Mouse (Mus musculus) lung, postnatal 0 days (tissue): Measurements from ENCODE around the gene Gm20662. TPM values are rescaled to one million over a fixed set of nuclear protein-coding genes. Genes with fewer than 3 reads are reported as not detected.
A peak's percentile ranks its signal among the peaks of the same experiment; 100 is the strongest.

Experiments used
- ATAC-seq: fragments of 200-750 bp; cut with Nextera tagmentation; 2 replicates; pipeline ENCODE4 v1.8.0; 2017; ENCODE audit warnings: moderate library complexity
- DNase-seq: peaks from one replicate; pipeline ENCODE4 v3.0.0-alpha.2; 2016; ENCODE audit warnings: low spot score
- H3K27ac ChIP-seq: fragments of 300-500 bp; sonication (generic); 2 replicates; pipeline ENCODE4 v1.5.1; 2014; ENCODE audit warnings: antibody characterized with exemption, mild to moderate bottlenecking, low read length, mixed read lengths
- H3K27me3 ChIP-seq: fragments of 300-500 bp; sonication (generic); replicated peaks from 2 replicates; pipeline ENCODE4 v1.6.1; 2014; ENCODE audit warnings: low read length, mixed read lengths; ENCODE audit not compliant: insufficient read depth
- H3K36me3 ChIP-seq: fragments of 300-500 bp; sonication (generic); 2 replicates; pipeline ENCODE4 v1.6.1; 2014; ENCODE audit warnings: low read length, mixed read lengths; ENCODE audit not compliant: insufficient read depth
- H3K4me1 ChIP-seq: fragments of 300-500 bp; sonication (generic); 2 replicates; pipeline ENCODE4 v1.6.1; 2014; ENCODE audit warnings: antibody characterized with exemption, low read depth, low read length, mixed read lengths; ENCODE audit not compliant: insufficient read depth
- H3K4me2 ChIP-seq: fragments of 300-500 bp; sonication (generic); replicated peaks from 2 replicates; pipeline ENCODE4 v1.6.1; 2014; ENCODE audit warnings: low read depth, mild to moderate bottlenecking, low read length, moderate library complexity, mixed read lengths
- H3K4me3 ChIP-seq: fragments of 300-500 bp; sonication (generic); 2 replicates; pipeline ENCODE4 v1.5.1; 2014; ENCODE audit warnings: low read depth, low read length
- H3K9ac ChIP-seq: fragments of 300-500 bp; sonication (generic); replicated peaks from 2 replicates; pipeline ENCODE4 v1.6.1; 2014; ENCODE audit warnings: low read depth, mild to moderate bottlenecking
- H3K9me3 ChIP-seq: fragments of 300-500 bp; sonication (generic); 2 replicates; pipeline ENCODE4 v1.6.1; 2016; ENCODE audit warnings: low read length, mixed read lengths
- CTCF ChIP-seq: IDR thresholded peaks from 2 replicates; pipeline ENCODE4 v1.5.1; 2016; ENCODE audit warnings: antibody characterized with exemption, mild to moderate bottlenecking
- EP300 ChIP-seq: IDR thresholded peaks from 2 replicates; pipeline ENCODE4 v1.6.1; 2016; ENCODE audit warnings: antibody characterized with exemption, mild to moderate bottlenecking, control low read depth
- WGBS: fragments of 180-500 bp; shearing (Covaris S2); extraction: QIAGEN DNeasy Blood & Tissue Kit; methylation state at CpG from one replicate; pipeline ENCODE4 v1.1.7; 2014; 5-methylcytosine and 5-hydroxymethylcytosine counted together
- polyA plus RNA-seq: library from polyadenylated mRNA; unstranded; fragments of >200 nt; fragmentation: Nextera tagmentation; extraction: Ambion mirVana; gene quantifications from 2 replicates; pipeline ENCODE4 v1.2.1, GENCODE M21; 2015

Gm20662 gene
- polyA plus RNA-seq, 1 experiment from 2014 or later, result 0.44 TPM

DNA sequence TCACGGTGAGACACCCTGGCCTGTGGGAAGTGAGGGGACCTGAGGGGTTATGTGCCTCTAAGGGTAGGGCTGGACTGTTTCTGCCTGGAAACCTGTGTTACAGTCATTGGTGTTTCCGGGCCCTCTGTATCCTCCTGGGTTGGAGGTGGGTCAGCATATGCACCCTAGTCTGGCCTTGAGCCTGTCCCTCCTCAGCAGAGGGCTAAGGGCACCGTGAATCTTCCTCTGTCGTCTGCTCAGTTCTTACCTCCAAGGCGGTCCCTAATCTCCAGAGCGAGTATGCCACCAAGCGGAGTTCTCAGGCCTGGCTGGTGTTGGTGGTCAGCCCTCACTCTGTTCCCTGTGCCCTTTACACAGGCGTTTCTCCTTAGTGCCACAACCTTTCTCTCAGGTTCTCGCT is 33.2 kb upstream of the Gm20662 start:
- no peak overlapping the region for H3K4me2 ChIP-seq
- no peaks in the 10 kb centered on the region for H3K27me3 ChIP-seq
- 95% methylated on average over 9 of the region's 9 CpGs for WGBS
- H3K4me3 ChIP-seq, result no peak overlapping the region
- no peaks in the 10 kb centered on the region for H3K36me3 ChIP-seq
- no peak for DNase-seq
- ATAC-seq, result no peak
- no peak overlapping the region for H3K9ac ChIP-seq
- no peaks in the 10 kb centered on the region for H3K9me3 ChIP-seq
- no peak overlapping the region for H3K27ac ChIP-seq
- H3K4me1 ChIP-seq, result no peaks in the 10 kb centered on the region
- TF ChIP-seq EP300, result no peak
- TF ChIP-seq CTCF, result no peak

DNA sequence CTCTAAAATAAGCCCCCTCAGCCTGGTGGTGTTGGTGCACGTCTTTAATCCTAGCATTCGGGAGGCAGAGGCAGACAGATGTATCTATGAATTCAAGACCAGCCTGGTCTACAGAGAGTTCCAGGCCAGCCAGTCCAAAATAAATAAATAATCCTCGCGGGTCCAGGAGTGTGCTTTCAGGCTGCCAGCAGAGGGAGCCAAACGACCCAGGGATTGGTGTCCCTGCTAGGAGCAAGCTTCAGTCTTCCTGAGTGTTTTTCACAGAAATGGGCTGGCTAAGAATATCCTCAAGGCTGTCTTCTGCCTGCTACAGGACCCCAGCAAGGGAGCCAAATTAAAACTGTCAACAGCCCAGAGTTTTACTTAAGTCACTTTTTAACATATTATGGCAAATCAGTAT is 32.4 kb upstream of the Gm20662 start:
- Histone ChIP-seq H3K4me3 (no peak overlapping the region), H3K4me1 (no peaks in the 10 kb centered on the region), H3K27me3 (no peaks in the 10 kb centered on the region), H3K9me3 (no peaks in the 10 kb centered on the region), H3K9ac (no peak overlapping the region), H3K4me2 (no peak overlapping the region), H3K36me3 (no peaks in the 10 kb centered on the region), H3K27ac (no peak overlapping the region)
- TF ChIP-seq EP300 (no peak), CTCF (peak; percentile 96)
- peak; percentile 84 for ATAC-seq
- 13% methylated on average over 5 of the region's 5 CpGs for WGBS
- DNase-seq, result peak; percentile 93

DNA sequence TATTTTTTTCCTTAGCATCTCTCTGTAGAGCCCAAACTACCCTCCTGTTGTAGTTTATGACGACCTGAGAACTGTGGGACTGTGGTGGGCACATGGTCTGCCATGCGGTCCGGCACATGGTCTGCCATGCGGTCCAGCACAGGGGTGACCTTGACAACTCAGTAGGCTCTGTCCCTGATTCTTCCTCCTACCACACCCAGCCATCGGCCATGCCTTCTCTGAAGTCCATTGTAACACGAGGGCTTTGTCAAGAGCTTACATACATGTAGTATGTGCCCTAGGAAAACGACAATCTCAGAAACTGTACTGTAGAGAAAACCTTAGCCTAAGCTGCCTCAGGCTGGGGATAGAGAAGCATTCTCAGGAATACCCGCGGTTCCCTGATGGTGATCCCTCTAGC is 31.5 kb upstream of the Gm20662 start:
- no peak overlapping the region for H3K4me3 ChIP-seq
- TF ChIP-seq EP300, result no peak
- no peak for TF ChIP-seq CTCF
- H3K9ac ChIP-seq, result no peak overlapping the region
- ATAC-seq (no peak), DNase-seq (no peak)
- no peaks in the 10 kb centered on the region for H3K4me1 ChIP-seq
- H3K27ac ChIP-seq, result no peak overlapping the region
- H3K36me3 ChIP-seq, result no peaks in the 10 kb centered on the region
- no peaks in the 10 kb centered on the region for H3K9me3 ChIP-seq
- H3K4me2 ChIP-seq, result no peak overlapping the region
- no peaks in the 10 kb centered on the region for H3K27me3 ChIP-seq
- WGBS, result 91% methylated on average over 9 of the region's 9 CpGs

DNA sequence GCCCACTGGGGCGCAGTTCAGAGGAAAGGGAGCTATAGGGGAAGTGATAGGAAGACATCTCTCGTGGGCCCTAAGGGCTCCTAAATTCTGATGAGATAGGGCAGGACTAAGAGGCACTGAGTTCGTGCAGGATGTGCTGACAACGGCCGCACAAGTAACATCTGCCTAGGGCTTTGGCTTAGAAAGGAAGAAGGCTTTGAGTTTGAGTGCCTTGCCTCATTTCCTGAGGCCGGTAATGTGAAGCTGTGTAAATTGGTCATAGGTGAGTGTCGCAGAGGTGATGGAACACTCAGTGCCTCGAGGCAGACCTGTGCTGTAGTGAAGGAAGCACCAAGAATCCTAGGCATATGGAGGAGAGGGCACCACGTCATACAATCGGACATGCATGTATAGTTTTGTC is 29.5 kb upstream of the Gm20662 start:
- Histone ChIP-seq H3K27me3 (no peaks in the 10 kb centered on the region), H3K4me2 (no peak overlapping the region), H3K9ac (no peak overlapping the region), H3K36me3 (no peaks in the 10 kb centered on the region), H3K4me3 (no peak overlapping the region), H3K9me3 (no peaks in the 10 kb centered on the region), H3K27ac (no peak overlapping the region), H3K4me1 (no peaks in the 10 kb centered on the region)
- WGBS, result 74% methylated on average over 10 of the region's 10 CpGs
- ATAC-seq (no peak), DNase-seq (no peak)
- TF ChIP-seq CTCF (no peak), EP300 (no peak)

DNA sequence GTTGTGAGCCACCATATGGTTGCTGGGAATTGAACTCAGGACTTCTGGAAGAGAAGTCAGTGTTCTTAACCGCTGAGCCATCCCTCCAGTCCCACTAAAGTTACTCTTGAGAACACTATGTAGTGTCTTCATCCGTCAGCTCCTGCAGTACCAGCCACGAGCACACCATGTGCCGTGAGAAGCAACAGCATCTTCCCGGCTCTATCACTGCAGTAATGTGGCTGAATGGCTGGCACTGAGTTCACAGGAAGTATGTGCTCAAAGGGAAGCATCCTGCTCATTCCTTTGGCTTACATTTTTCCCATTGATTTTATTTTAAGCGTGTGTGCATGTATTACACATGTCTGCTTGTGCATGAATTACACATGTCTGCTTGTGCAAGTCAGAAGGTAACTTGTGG is 28.7 kb upstream of the Gm20662 start:
- H3K27me3 ChIP-seq, result no peaks in the 10 kb centered on the region
- 63% methylated on average over 6 of the region's 6 CpGs for WGBS
- H3K4me3 ChIP-seq, result no peak overlapping the region
- no peaks in the 10 kb centered on the region for H3K4me1 ChIP-seq
- no peak overlapping the region for H3K9ac ChIP-seq
- TF ChIP-seq EP300 (0 out of 2 replicates have a peak, but pooled peaks have one; percentile 30), CTCF (peak; percentile 13; the same call in 1 of the 2 replicates)
- H3K9me3 ChIP-seq, result no peaks in the 10 kb centered on the region
- no peak overlapping the region for H3K27ac ChIP-seq
- H3K4me2 ChIP-seq, result no peak overlapping the region
- ATAC-seq (peak; percentile 43; the same call in 1 of the 2 replicates), DNase-seq (no peak)
- no peaks in the 10 kb centered on the region for H3K36me3 ChIP-seq

DNA sequence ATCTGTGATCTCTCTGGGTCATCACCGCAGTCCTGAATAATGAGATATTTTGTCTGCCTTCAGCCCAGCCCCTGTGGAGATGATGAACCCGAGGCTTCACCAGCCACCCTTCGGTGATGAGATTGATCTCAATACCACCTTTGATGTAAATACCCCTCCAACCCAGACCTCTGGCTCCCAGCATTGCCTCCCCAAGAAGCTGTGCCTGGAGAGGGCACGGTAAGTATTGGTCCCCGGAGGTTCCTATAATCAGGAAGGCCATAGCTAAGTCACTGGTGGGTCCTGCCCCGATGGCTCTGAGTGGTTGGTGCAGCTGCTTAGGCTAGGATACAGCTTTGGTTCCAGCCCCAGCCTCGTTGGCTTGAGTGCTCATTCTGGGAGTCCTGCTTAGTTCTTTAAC is 27.6 kb upstream of the Gm20662 start:
- Histone ChIP-seq H3K36me3 (no peaks in the 10 kb centered on the region), H3K27me3 (no peaks in the 10 kb centered on the region), H3K27ac (no peak overlapping the region), H3K4me3 (no peak overlapping the region), H3K4me1 (no peaks in the 10 kb centered on the region), H3K9ac (no peak overlapping the region), H3K9me3 (no peaks in the 10 kb centered on the region), H3K4me2 (no peak overlapping the region)
- DNase-seq, result no peak
- no peak for ATAC-seq
- WGBS, result 89% methylated on average over 7 of the region's 7 CpGs
- TF ChIP-seq EP300, result no peak
- no peak for TF ChIP-seq CTCF

DNA sequence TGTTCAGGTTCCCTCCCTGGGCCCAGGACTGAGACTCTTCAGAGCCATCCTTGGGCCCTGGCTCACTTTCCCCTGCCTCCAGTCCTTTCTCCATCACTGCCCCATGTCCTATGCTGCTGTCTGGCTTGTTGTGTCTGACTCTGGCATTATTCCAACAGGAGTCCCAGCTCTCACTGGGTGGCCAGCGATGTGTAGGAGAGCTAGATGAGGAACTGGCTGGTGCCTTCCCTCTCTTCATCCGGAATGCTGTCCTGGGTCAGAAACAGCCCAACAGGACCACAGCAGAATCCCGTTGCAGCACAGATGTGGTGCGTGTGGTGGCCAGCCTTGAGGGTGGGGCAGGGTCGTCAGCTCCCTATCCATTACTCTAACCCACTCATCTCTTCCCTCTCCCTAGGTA is 25.8 kb upstream of the Gm20662 start:
- Histone ChIP-seq H3K27me3 (no peaks in the 10 kb centered on the region), H3K4me2 (no peak overlapping the region), H3K4me3 (no peak overlapping the region), H3K4me1 (peaks cover 5% of the 10 kb centered on the region; the same call in 1 of the 2 replicates), H3K9me3 (no peaks in the 10 kb centered on the region), H3K9ac (no peak overlapping the region), H3K27ac (no peak overlapping the region), H3K36me3 (no peaks in the 10 kb centered on the region)
- TF ChIP-seq CTCF (no peak), EP300 (no peak)
- ATAC-seq (no peak), DNase-seq (no peak)
- WGBS, result 72% methylated on average over 5 of the region's 5 CpGs
